Mouse (Mus musculus): Measurements from ENCODE around the gene B4galt4. TPM values are rescaled to one million over a fixed set of nuclear protein-coding genes. Genes with fewer than 3 reads are reported as not detected.
A peak's percentile ranks its signal among the peaks of the same experiment; 100 is the strongest.

B4galt4 gene
- total RNA-seq, 1 experiment from 2014 or later: 30.0 TPM

- no peak for ATAC-seq (replicated peaks; ENCODE audit: low read depth, poor library complexity, severe bottlenecking)
Measured at GRCm38 (mm10) chr16:38724974-38725373, 17.1 kb upstream of the B4galt4 start.

- no peak for ATAC-seq (replicated peaks; ENCODE audit: low read depth, poor library complexity, severe bottlenecking)
Measured at GRCm38 (mm10) chr16:38728576-38729132, 13.4 kb upstream of the B4galt4 start.

GRCm38 (mm10) chr16:38729139-38729538 is 12.9 kb upstream of the B4galt4 start:
- no peak for ATAC-seq (replicated peaks; ENCODE audit: low read depth, poor library complexity, severe bottlenecking)

- peak; percentile 78 for ATAC-seq (replicated peaks; ENCODE audit: low read depth, poor library complexity, severe bottlenecking)
Measured at GRCm38 (mm10) chr16:38729610-38730288, 12.3 kb upstream of the B4galt4 start.

- ATAC-seq (replicated peaks; ENCODE audit: low read depth, poor library complexity, severe bottlenecking): peak; percentile 92
Measured at GRCm38 (mm10) chr16:38730921-38731320, 11.1 kb upstream of the B4galt4 start.

GRCm38 (mm10) chr16:38741204-38741903 is 710 bp upstream of the B4galt4 start:
- peak; percentile 29; the same call in 1 of the 2 replicates for ATAC-seq (replicated peaks; ENCODE audit: low read depth, poor library complexity, severe bottlenecking)

GRCm38 (mm10) chr16:38742659-38743131 is 631 bp downstream of the B4galt4 start:
- peak; percentile 83 for ATAC-seq (replicated peaks; ENCODE audit: low read depth, poor library complexity, severe bottlenecking)

- ATAC-seq (replicated peaks; ENCODE audit: low read depth, poor library complexity, severe bottlenecking): no peak
Measured at GRCm38 (mm10) chr16:38743941-38744673, 2.0 kb downstream of the B4galt4 start.

- ATAC-seq (replicated peaks; ENCODE audit: low read depth, poor library complexity, severe bottlenecking): no peak
Measured at GRCm38 (mm10) chr16:38750803-38751202, 8.7 kb downstream of the B4galt4 start.

GRCm38 (mm10) chr16:38753631-38754030 is 11.6 kb downstream of the B4galt4 start:
- ATAC-seq (replicated peaks; ENCODE audit: low read depth, poor library complexity, severe bottlenecking): no peak

- ATAC-seq (replicated peaks; ENCODE audit: low read depth, poor library complexity, severe bottlenecking): peak; percentile 76
Measured at GRCm38 (mm10) chr16:38755452-38756176, 13.6 kb downstream of the B4galt4 start.

- ATAC-seq (replicated peaks; ENCODE audit: low read depth, poor library complexity, severe bottlenecking): no peak
Measured at GRCm38 (mm10) chr16:38756177-38756503, 14.1 kb downstream of the B4galt4 start.

GRCm38 (mm10) chr16:38756572-38756971 is 14.5 kb downstream of the B4galt4 start:
- ATAC-seq (replicated peaks; ENCODE audit: low read depth, poor library complexity, severe bottlenecking): no peak

- no peak for ATAC-seq (replicated peaks; ENCODE audit: low read depth, poor library complexity, severe bottlenecking)
Measured at GRCm38 (mm10) chr16:38757626-38758025, 15.6 kb downstream of the B4galt4 start.

- ATAC-seq (replicated peaks; ENCODE audit: low read depth, poor library complexity, severe bottlenecking): peak; percentile 66
Measured at GRCm38 (mm10) chr16:38758104-38758861, 16.2 kb downstream of the B4galt4 start.

- ATAC-seq (replicated peaks; ENCODE audit: low read depth, poor library complexity, severe bottlenecking): no peak
Measured at GRCm38 (mm10) chr16:38760239-38760638, 18.2 kb downstream of the B4galt4 start.

- ATAC-seq (replicated peaks; ENCODE audit: low read depth, poor library complexity, severe bottlenecking): peak; percentile 61
Measured at GRCm38 (mm10) chr16:38760834-38761375, 18.8 kb downstream of the B4galt4 start.

- no peak for ATAC-seq (replicated peaks; ENCODE audit: low read depth, poor library complexity, severe bottlenecking)
Measured at GRCm38 (mm10) chr16:38761972-38762371, 19.9 kb downstream of the B4galt4 start.

GRCm38 (mm10) chr16:38762401-38762800 is 20.3 kb downstream of the B4galt4 start:
- ATAC-seq (replicated peaks; ENCODE audit: low read depth, poor library complexity, severe bottlenecking): no peak
